Comparison of ENCODE assay signal across 9 mouse cellular contexts in genomic region chr13:59220156-59220555, GRCm38 (mm10).
DNase-seq lines count a peak whose midpoint lies in the region; ATAC-seq and TF ChIP-seq lines count a peak whose summit lies in the region.
"Had no signal": no experiment of that assay in that cellular context is flagged by ENCODE, and none has a peak within 500 bp of the region (broad histone marks: within the 10 kb centered on the region; RNA-seq: fewer than 3 reads in every experiment).

No protein-coding gene starts in this region.

- ATAC-seq in heart, embryonic 12.5 days (ENCODE audit: insufficient number of reproducible peaks, low FRiP score), result no peak
- ATAC-seq in midbrain, embryonic 14.5 days (ENCODE audit: low FRiP score, low TSS enrichment), result no peak
- no peak for ATAC-seq in erythroblast, adult 5-6 weeks (replicated peaks; ENCODE audit: low FRiP score, poor library complexity, severe bottlenecking)

- no peaks in the 10 kb centered on the region for H3K27me3 ChIP-seq in heart, embryonic 12.5 days (replicated peaks)
- no peaks in the 10 kb centered on the region for H3K27me3 ChIP-seq in MEL (ENCODE audit: control insufficient read depth in 1 of 2, insufficient read depth in 2 of 2, low read length in 2 of 2)
- no peaks in the 10 kb centered on the region for H3K27me3 ChIP-seq in midbrain, embryonic 14.5 days (ENCODE audit: control insufficient read depth, insufficient read depth, low read length)
- H3K27me3 ChIP-seq: neural tube, embryonic 13.5 days had no signal

- H3K4me2 ChIP-seq in heart, embryonic 12.5 days, result no peak overlapping the region
- H3K4me2 ChIP-seq in midbrain, embryonic 14.5 days (ENCODE audit: low read length), result no peak overlapping the region
- H3K4me2 ChIP-seq: neural tube, embryonic 13.5 days had no signal

- TF ChIP-seq RAD21 in MEL (IDR thresholded peaks at IDR 0.05; ENCODE audit: low read depth, low read length), result peak; percentile 72

- no peak for TF ChIP-seq POLR2A in MEL (IDR thresholded peaks at IDR 0.05; ENCODE audit: control insufficient read depth in 1 of 2, insufficient read depth in 1 of 2, low read depth in 1 of 2, low read length in 2 of 2, poor library complexity in 1 of 2)

- no peak overlapping the region for H3K9ac ChIP-seq in heart, embryonic 12.5 days
- no peak overlapping the region for H3K9ac ChIP-seq in MEL (ENCODE audit: control insufficient read depth, low read depth, low read length, poor library complexity, severe bottlenecking)
- no peak overlapping the region for H3K9ac ChIP-seq in midbrain, embryonic 14.5 days (replicated peaks; ENCODE audit: low read length)
- H3K9ac ChIP-seq: neural tube, embryonic 13.5 days had no signal

- no peak overlapping the region for H3K4me3 ChIP-seq in heart, embryonic 12.5 days
- no peak overlapping the region for H3K4me3 ChIP-seq in MEL (ENCODE audit: control insufficient read depth in 1 of 2, insufficient read depth in 1 of 2, low read depth in 2 of 2, low read length in 2 of 2)
- no peak overlapping the region for H3K4me3 ChIP-seq in midbrain, embryonic 14.5 days (replicated peaks; ENCODE audit: low read depth, low read length)
- H3K4me3 ChIP-seq: neural tube, embryonic 13.5 days had no signal

- WGBS in heart, embryonic 12.5 days, result 28% methylated on average over 7 of the region's 7 CpGs
- 35% methylated on average over 7 of the region's 7 CpGs for WGBS in midbrain, embryonic 14.5 days

- H3K36me3 ChIP-seq in heart, embryonic 12.5 days, result no peaks in the 10 kb centered on the region
- H3K36me3 ChIP-seq in MEL (ENCODE audit: control insufficient read depth in 1 of 2, insufficient read depth in 2 of 2, low read length in 2 of 2), result no peaks in the 10 kb centered on the region
- no peaks in the 10 kb centered on the region for H3K36me3 ChIP-seq in midbrain, embryonic 14.5 days (ENCODE audit: control insufficient read depth, insufficient read depth, low read length)
- H3K36me3 ChIP-seq: neural tube, embryonic 13.5 days had no signal

- H3K27ac ChIP-seq in heart, embryonic 12.5 days (ENCODE audit: poor library complexity, severe bottlenecking), result no peak overlapping the region
- H3K27ac ChIP-seq in MEL (ENCODE audit: control insufficient read depth, low read depth, low read length), result no peak overlapping the region
- no peak overlapping the region for H3K27ac ChIP-seq in midbrain, embryonic 14.5 days (replicated peaks; ENCODE audit: low read depth, low read length)
- H3K27ac ChIP-seq: neural tube, embryonic 13.5 days had no signal

- H3K4me1 ChIP-seq in heart, embryonic 12.5 days (replicated peaks), result no peaks in the 10 kb centered on the region
- no peaks in the 10 kb centered on the region for H3K4me1 ChIP-seq in MEL (ENCODE audit: control insufficient read depth in 1 of 2, insufficient read depth in 2 of 2, low read length in 2 of 2)
- H3K4me1 ChIP-seq in midbrain, embryonic 14.5 days (ENCODE audit: control insufficient read depth, insufficient read depth, low read length), result no peaks in the 10 kb centered on the region
- H3K4me1 ChIP-seq: neural tube, embryonic 13.5 days had no signal

- no peaks in the 10 kb centered on the region for H3K79me2 ChIP-seq in MEL (ENCODE audit: control insufficient read depth, insufficient read depth, low read length, poor library complexity)

- intact Hi-C loops in heart, postnatal 10 days (cut with DNase I), result no loop called here

- DNase-seq in heart, postnatal 10 days, result peak; percentile 11 to 28
- DNase-seq in MEL (ENCODE audit: low read depth, low spot score), result peak; percentile 58
- DNase-seq in cerebellum, postnatal 25 days, result peak; percentile 30 to 54
- peak; percentile 7 for DNase-seq in kidney, adult 9 months
- DNase-seq in midbrain, embryonic 14.5 days, result peak; percentile 36
- no peak for DNase-seq in layer of hippocampus, adult 8-10 months (ENCODE audit: low spot score in 2 of 2)

- peak; percentile 71 to 79 (median 76) for TF ChIP-seq CTCF in MEL (IDR thresholded peaks at IDR 0.05 in 2 of 3, conservative IDR thresholded peaks at IDR 0.05 in 1 of 3; ENCODE audit: control insufficient read depth in 1 of 3, insufficient read depth in 1 of 3, low read depth in 2 of 3, low read length in 3 of 3, poor library complexity in 1 of 3, severe bottlenecking in 1 of 3)

- 0 out of 2 replicates have a peak, but pooled peaks cover 3% of the 10 kb centered on the region for H3K9me3 ChIP-seq in heart, embryonic 12.5 days (replicated peaks)
- H3K9me3 ChIP-seq in MEL (replicated peaks; ENCODE audit: insufficient read depth, low read length), result no peaks in the 10 kb centered on the region
- H3K9me3 ChIP-seq in midbrain, embryonic 14.5 days (ENCODE audit: control insufficient read depth, low read length), result no peaks in the 10 kb centered on the region
- H3K9me3 ChIP-seq: neural tube, embryonic 13.5 days had no signal

- TF ChIP-seq EP300 in MEL (IDR thresholded peaks at IDR 0.05; ENCODE audit: low read depth in 1 of 2, low read length in 2 of 2), result no peak

TF ChIP-seq in MEL, 35 proteins besides CTCF, POLR2A, EP300 and RAD21:
- TF ChIP-seq NELFE (IDR thresholded peaks at IDR 0.05; ENCODE audit: low read depth, low read length), result no peak
- no peak for TF ChIP-seq ZNF384 (IDR thresholded peaks at IDR 0.05; ENCODE audit: low read depth, low read length)
- TF ChIP-seq ZC3H11A (IDR thresholded peaks at IDR 0.05; ENCODE audit: low read depth, low read length), result peak; percentile 40
- TF ChIP-seq SMC3 (IDR thresholded peaks at IDR 0.05; ENCODE audit: low read depth, low read length), result peak; percentile 44
- no peak for TF ChIP-seq TBP (IDR thresholded peaks at IDR 0.05; ENCODE audit: low read depth, low read length)

Comparison
In these comparisons a context has a peak if more than half of its experiments do, and no peak if none do; other contexts are left out.
1. DNase-seq: peak in heart, postnatal 10 days (2 of 2), MEL (single experiment), cerebellum, postnatal 25 days (2 of 2), kidney, adult 9 months (single experiment) and midbrain, embryonic 14.5 days (single experiment); none in layer of hippocampus, adult 8-10 months (0 of 2).